Mouse (Mus musculus) megakaryocyte, embryonic 14.5 days (primary cell): Measurements from ENCODE around the gene Kif26b. TPM values are rescaled to one million over a fixed set of nuclear protein-coding genes. Genes with fewer than 3 reads are reported as not detected.

ENCODE experiments used
- H3K27me3 ChIP-seq: replicated peaks from 2 replicates; pipeline ENCODE3; 2012; ENCODE audit warnings: inconsistent platforms
- H3K36me3 ChIP-seq: replicated peaks from 2 replicates; pipeline ENCODE3; 2012; ENCODE audit warnings: low read length, inconsistent platforms, mixed read lengths
- H3K4me1 ChIP-seq: 2 replicates; pipeline ENCODE4 v1.6.1; 2012; ENCODE audit warnings: inconsistent platforms
- H3K4me3 ChIP-seq: replicated peaks from 2 replicates; pipeline ENCODE3; 2012; ENCODE audit warnings: moderate library complexity, mild to moderate bottlenecking, inconsistent platforms
- H3K9me3 ChIP-seq: 2 replicates; pipeline ENCODE4 v1.6.1; 2012; ENCODE audit warnings: inconsistent platforms
- FLI1 ChIP-seq: IDR thresholded peaks from 2 replicates; pipeline ENCODE4 v1.6.1; 2012; ENCODE audit warnings: low read length, inconsistent platforms, mixed read lengths
- GATA1 ChIP-seq: IDR thresholded peaks from 3 replicates; pipeline ENCODE4 v1.6.1; 2012; ENCODE audit warnings: mixed read lengths, low read length, inconsistent platforms, borderline replicate concordance
- polyA plus RNA-seq: library from polyadenylated mRNA; stranded (reverse); fragments of >175 nt; gene quantifications from 2 replicates; pipeline ENCODE4 v1.2.3, GENCODE M21; 2012; ENCODE audit warnings: low replicate concordance; ENCODE audit not compliant: insufficient read depth

The Kif26b gene
- polyA plus RNA-seq, 1 experiment: not detected

DNA sequence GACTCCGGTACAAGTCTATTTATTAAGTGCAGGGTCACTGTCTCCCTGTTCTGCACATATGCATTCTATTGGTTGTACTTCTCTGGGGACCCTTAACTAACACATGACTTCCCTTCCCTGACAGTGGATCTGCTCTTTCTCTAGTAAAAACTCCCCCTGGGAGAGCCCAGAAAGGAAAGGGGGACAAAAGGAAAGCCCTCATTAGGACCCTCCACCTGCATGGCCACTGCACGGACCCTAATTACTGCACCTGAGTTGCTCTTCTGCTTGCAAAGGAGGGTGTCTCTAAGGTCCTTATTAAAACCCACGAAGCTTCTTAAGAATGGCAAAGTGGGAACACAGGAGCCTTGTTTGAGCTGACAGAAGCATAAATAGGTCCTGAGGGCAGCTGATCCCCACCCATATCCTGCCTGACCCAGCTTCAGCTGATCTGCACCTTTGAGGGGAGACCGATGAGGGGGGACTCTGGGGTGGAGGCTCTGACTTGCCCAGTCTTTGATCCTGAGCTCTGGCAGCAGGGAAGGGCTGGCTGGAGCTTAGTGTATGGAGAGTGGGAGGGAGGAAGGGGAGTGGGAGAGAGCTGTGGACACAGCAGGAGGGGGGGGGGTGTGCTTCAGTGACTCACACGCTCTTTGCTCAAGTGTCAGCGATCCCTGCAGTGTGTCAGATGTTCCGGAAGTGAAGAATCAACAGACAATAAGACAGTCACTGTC lies 413.5 kb downstream of the Kif26b start:
- Histone ChIP-seq H3K36me3 (no peaks in the 10 kb centered on the region), H3K4me3 (no peak overlapping the region), H3K4me1 (no peaks in the 10 kb centered on the region), H3K27me3 (peaks cover 8% of the 10 kb centered on the region), H3K9me3 (no peaks in the 10 kb centered on the region)
- TF ChIP-seq GATA1: no peak
- TF ChIP-seq FLI1: no peak

DNA sequence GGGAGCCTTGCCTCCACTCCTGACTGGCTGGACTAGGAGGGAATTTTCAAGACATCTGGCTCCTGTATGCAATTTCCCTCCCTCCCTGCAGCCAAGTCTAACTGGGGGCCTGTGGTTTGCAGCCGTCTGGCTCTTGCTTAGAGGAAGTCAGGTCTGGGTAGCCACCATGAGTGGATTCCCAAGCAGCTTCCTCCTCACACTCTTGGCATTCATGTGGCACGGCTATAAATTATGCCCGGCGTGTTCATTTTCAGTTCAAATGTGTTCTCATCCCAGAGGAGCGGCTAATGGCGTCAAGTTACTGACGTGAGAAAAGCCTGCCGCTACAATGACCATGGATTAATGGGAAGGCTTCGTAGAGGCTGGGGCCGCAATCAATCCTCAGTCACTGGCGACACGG lies 424.0 kb downstream of the Kif26b start:
- Histone ChIP-seq H3K27me3 (no peaks in the 10 kb centered on the region), H3K9me3 (no peaks in the 10 kb centered on the region), H3K4me1 (no peaks in the 10 kb centered on the region), H3K4me3 (no peak overlapping the region), H3K36me3 (no peaks in the 10 kb centered on the region)
- TF ChIP-seq FLI1: no peak
- no peak for TF ChIP-seq GATA1

DNA sequence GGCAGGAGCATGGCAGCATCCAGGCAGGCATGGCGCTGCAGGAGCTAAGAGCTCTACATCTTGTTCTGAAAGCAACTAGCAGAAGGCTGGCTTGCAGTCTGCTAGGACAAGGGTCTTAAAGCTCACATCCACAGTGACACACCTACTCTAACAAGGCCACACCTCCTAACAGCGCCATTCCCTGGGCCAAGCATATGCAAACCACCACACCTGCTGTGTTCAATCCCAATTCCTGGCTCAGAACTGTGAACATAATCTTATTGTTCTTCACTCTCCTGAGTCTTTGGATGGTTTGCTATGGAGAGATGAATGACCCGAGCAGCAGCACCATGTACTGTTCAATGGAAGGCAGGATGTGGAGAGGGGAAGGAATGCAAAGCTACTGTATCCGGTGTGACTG lies 429.7 kb downstream of the Kif26b start:
- no peaks in the 10 kb centered on the region for H3K36me3 ChIP-seq

DNA sequence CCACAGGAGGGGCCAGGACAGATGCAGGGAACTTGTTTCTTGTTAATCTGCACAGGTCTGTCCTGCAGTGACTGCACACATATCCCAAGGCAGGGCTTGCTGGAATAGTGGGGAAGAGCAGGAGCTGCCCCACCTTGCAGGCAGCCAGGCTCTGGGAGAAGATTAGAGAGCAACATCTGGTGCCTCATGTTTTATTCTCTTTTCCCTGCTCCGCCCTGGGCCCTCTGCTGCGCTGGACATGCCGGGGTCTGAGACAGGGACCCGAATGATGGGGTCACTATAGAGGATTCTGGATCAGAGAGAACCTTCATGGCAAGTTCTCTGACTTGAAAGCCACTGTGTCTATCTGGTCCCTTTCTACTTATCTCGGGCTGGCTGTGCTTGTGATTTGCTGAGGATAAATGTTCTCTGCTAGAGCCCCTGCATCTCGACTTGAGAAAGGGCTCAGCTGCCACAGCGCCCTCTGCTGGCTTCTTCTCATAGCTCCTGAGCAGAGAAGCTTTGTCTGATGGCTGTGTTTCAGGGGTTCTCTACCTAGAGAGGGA lies 431.2 kb downstream of the Kif26b start:
- Histone ChIP-seq H3K36me3 (no peaks in the 10 kb centered on the region), H3K27me3 (no peaks in the 10 kb centered on the region), H3K4me1 (no peaks in the 10 kb centered on the region), H3K9me3 (peaks cover 7% of the 10 kb centered on the region; the same call in 1 of the 2 replicates), H3K4me3 (no peak overlapping the region)
- TF ChIP-seq GATA1 (no peak), FLI1 (no peak)

More for the DNA sequence above, 429.7 kb downstream of the Kif26b start:
- Histone ChIP-seq H3K9me3 (0 out of 2 replicates have a peak, but pooled peaks cover 6% of the 10 kb centered on the region), H3K4me3 (no peak overlapping the region), H3K27me3 (no peaks in the 10 kb centered on the region), H3K4me1 (no peaks in the 10 kb centered on the region)
- TF ChIP-seq GATA1 (no peak), FLI1 (no peak)

DNA sequence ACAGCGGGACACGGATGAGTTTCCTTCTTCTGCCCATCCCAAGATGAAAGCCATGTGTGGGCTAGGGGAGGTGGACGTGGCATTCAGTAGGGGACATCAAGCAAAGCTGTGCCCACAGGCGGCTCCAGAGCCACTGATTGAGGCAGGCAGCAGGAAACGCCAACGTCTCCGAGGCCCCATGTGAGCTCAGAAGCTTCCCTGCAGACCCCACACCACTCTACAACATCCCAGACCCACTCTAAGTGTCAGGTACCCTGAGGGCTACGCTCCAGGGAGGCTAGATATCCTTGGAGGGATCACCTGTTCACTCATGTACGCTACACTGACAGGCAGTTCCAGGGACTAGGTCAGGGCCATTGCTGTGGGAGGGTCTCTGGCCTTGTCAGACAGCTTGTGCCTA lies 432.7 kb downstream of the Kif26b start:
- Histone ChIP-seq H3K27me3 (peaks cover 2% of the 10 kb centered on the region), H3K4me3 (no peak overlapping the region), H3K36me3 (no peaks in the 10 kb centered on the region), H3K9me3 (peaks cover 9% of the 10 kb centered on the region; the same call in 1 of the 2 replicates), H3K4me1 (no peaks in the 10 kb centered on the region)
- no peak for TF ChIP-seq GATA1

DNA sequence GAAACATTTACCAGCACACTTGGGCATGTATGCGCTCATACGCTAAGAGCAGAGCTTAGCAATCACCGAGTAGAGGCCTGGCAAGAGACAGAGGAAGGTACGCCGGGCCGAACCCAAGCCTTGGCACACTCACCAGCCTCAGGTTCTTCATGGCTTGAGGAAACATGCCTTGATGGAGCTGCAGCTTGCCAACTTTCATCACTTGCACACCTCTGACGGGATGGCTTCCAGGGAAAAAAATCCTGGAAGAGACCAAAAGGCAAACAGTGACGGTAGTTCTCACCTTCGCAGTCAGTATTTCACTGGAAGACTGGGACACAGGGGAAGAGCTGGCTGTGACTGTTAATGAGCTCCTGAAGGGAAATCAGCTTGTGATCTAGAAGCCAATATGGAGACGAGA lies 443.1 kb downstream of the Kif26b start:
- no peaks in the 10 kb centered on the region for H3K9me3 ChIP-seq
- TF ChIP-seq FLI1 (no peak), GATA1 (no peak)
- no peaks in the 10 kb centered on the region for H3K27me3 ChIP-seq
- no peaks in the 10 kb centered on the region for H3K36me3 ChIP-seq
- no peak overlapping the region for H3K4me3 ChIP-seq
- H3K4me1 ChIP-seq: no peaks in the 10 kb centered on the region

DNA sequence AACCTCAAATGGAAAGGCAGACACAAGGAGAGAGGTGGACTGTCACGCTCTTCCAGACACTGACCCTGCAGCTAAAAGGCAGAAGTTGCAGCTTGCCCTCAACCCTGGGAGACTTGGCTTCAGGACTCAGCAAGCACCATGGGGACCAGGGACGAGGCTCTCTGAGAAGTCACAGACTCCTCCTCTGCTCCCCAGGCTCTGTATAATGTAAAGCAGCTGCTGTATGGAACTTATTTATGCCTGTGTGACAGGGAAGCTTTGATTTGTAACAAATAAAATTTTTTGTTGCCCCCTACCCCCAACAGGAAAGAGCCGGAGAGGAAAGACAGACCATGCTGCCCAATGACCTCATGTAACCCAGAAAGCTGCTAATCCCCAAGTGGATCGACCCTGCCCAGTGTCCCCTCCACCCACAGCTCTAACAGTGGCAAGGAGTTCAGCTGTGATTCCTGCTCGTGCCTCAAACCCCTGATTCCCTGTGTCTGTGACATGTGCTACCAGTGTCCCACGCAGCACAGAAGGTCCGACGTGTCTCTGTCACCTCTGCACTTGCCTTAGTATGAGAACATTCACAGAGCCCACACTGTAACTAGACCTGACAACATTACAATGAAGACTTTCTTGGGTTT lies 449.8 kb downstream of the Kif26b start:
- Histone ChIP-seq H3K4me1 (no peaks in the 10 kb centered on the region), H3K9me3 (peaks cover 12% of the 10 kb centered on the region), H3K36me3 (no peaks in the 10 kb centered on the region), H3K4me3 (no peak overlapping the region), H3K27me3 (no peaks in the 10 kb centered on the region)
- TF ChIP-seq FLI1 (no peak), GATA1 (no peak)

DNA sequence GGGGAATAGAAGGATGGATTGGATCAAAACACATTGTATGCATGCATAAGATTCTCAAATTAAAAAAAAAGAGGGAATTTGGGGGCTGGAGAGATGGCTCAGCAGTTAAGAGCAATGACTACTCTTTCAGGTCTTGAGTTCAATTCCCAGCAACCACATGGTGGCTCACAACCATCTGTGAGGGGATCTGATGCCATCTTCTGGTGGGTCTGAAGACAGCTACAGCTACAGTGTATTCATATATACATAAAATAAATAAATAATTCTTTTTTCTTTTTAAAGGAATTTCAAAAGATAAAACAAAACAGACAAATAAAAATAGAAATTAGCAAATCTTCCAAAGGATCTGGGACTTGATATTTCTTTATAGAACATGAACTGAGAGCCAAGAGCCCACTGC lies 451.3 kb downstream of the Kif26b start:
- Histone ChIP-seq H3K9me3 (peaks cover 12% of the 10 kb centered on the region), H3K4me1 (no peaks in the 10 kb centered on the region), H3K36me3 (no peaks in the 10 kb centered on the region)

DNA sequence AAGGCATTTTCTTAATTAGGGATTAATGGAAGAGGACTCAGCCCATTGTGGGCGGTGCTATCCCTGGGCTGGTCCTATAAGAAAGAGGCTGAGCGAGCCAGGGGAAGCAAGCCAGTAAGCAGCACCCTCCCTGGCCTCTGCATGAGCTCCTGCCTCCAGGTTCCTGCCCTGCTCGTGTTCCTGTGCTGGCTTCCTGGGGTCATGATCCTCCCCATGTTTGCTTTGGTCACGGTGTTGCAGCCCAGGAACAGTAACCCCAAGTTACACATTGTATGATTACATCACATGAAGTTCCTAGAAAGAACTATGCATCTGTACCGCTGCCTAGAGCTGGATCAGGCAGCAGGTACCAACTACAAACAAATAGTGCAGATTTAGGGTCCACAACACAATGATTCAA lies 452.7 kb downstream of the Kif26b start:
- Histone ChIP-seq H3K4me1 (no peaks in the 10 kb centered on the region), H3K9me3 (peaks cover 12% of the 10 kb centered on the region), H3K4me3 (no peak overlapping the region), H3K27me3 (no peaks in the 10 kb centered on the region), H3K36me3 (no peaks in the 10 kb centered on the region)
- TF ChIP-seq GATA1 (no peak), FLI1 (no peak)

More for the DNA sequence above, 451.3 kb downstream of the Kif26b start:
- TF ChIP-seq GATA1: no peak
- TF ChIP-seq FLI1: no peak
- H3K27me3 ChIP-seq: no peaks in the 10 kb centered on the region
- H3K4me3 ChIP-seq: no peak overlapping the region

DNA sequence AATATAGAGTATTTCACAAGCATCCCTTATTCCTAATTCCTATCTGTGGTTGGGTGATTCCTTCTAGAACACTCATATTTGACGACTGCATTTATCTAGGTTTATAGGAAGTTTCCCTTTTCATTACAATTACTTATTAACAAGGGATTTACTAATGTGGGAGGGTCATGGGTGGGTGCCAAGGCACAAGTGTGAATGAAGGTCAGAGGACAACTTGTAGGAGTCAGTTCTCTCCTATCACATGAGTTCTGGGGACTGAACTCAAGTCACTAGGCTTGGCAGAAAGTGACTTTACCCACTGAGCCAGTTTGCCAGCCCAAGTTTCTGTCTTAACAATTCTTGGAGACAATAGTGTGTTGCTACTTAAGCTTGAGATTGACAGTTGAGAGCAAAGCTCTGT lies 459.3 kb downstream of the Kif26b start:
- no peak for TF ChIP-seq GATA1
- TF ChIP-seq FLI1: no peak
- H3K36me3 ChIP-seq: no peaks in the 10 kb centered on the region
- H3K4me3 ChIP-seq: no peak overlapping the region
- peaks cover 6% of the 10 kb centered on the region; the same call in 1 of the 2 replicates for H3K9me3 ChIP-seq
- no peaks in the 10 kb centered on the region for H3K4me1 ChIP-seq
- no peaks in the 10 kb centered on the region for H3K27me3 ChIP-seq

Other genes starting within 250 kb of the Kif26b start
- gene Cox20, start 210.0 kb upstream of the Kif26b start, polyA plus RNA-seq: 17.2 TPM in 1 of 2 replicates, not detected in the other
- 67.1 and 198 TPM in 2 replicates for gene Hnrnpu, start 191.3 kb upstream of the Kif26b start, polyA plus RNA-seq
- 0.38 TPM in 1 of 2 replicates, not detected in the other for gene Efcab2, start 123.0 kb upstream of the Kif26b start, polyA plus RNA-seq